Mouse (Mus musculus) brain, embryonic 14.5 days (tissue): ENCODE data around the gene Prr14l.

Experiments used
- CTCF ChIP-seq: fragments of 200-500 bp; IDR thresholded peaks from 2 replicates; pipeline ENCODE4 v1.5.1; 2012; ENCODE audit warnings: inconsistent platforms, mild to moderate bottlenecking, moderate library complexity, borderline replicate concordance; ENCODE audit not compliant: insufficient read depth, insufficient read length; ENCODE audit errors: extremely low read depth
- POLR2A ChIP-seq: fragments of 200-500 bp; IDR thresholded peaks from 2 replicates; pipeline ENCODE4 v1.6.1; 2012; ENCODE audit warnings: mild to moderate bottlenecking, inconsistent platforms, borderline replicate concordance; ENCODE audit not compliant: poor library complexity, insufficient read depth, insufficient read length, severe bottlenecking; ENCODE audit errors: extremely low read depth

GRCm38 (mm10) chr5:32772361-32772760 lies 81.7 kb downstream of the Prr14l start:
- no peak for TF ChIP-seq CTCF
- TF ChIP-seq POLR2A, result no peak
